Mouse (Mus musculus) liver, postnatal 0 days (tissue): ENCODE data around the gene Cdc14a. TPM values are rescaled to one million over a fixed set of nuclear protein-coding genes. Genes with fewer than 3 reads are reported as not detected.

Experiments used
- ATAC-seq: fragments of 200-750 bp; cut with Nextera tagmentation; 2 replicates; pipeline ENCODE4 v1.8.0; 2017; ENCODE audit warnings: mild to moderate bottlenecking, moderate library complexity
- DNase-seq: peaks from one replicate; pipeline ENCODE4 v3.0.0-alpha.2; 2016
- H3K27ac ChIP-seq: fragments of 300-500 bp; sonication (generic); 2 replicates; pipeline ENCODE4 v1.5.1; 2014; ENCODE audit warnings: antibody characterized with exemption, moderate library complexity, mild to moderate bottlenecking, low read depth
- H3K27me3 ChIP-seq: fragments of 300-500 bp; sonication (generic); 2 replicates; pipeline ENCODE4 v1.6.1; 2014; ENCODE audit warnings: low read length, control low read depth, mixed read lengths; ENCODE audit not compliant: insufficient read depth
- H3K36me3 ChIP-seq: fragments of 300-500 bp; sonication (generic); replicated peaks from 2 replicates; pipeline ENCODE4 v1.6.1; 2014; ENCODE audit warnings: mild to moderate bottlenecking, control low read depth, low read length, moderate library complexity, mixed read lengths; ENCODE audit not compliant: insufficient read depth
- H3K4me1 ChIP-seq: fragments of 300-500 bp; sonication (generic); 2 replicates; pipeline ENCODE4 v1.6.1; 2014; ENCODE audit warnings: antibody characterized with exemption, mild to moderate bottlenecking, control low read depth; ENCODE audit not compliant: insufficient read depth
- H3K4me2 ChIP-seq: fragments of 300-500 bp; sonication (generic); 2 replicates; pipeline ENCODE4 v1.6.1; 2014; ENCODE audit warnings: low read depth, mild to moderate bottlenecking, low read length, moderate library complexity, mixed read lengths
- H3K4me3 ChIP-seq: fragments of 300-500 bp; sonication (generic); 2 replicates; pipeline ENCODE4 v1.5.1; 2014; ENCODE audit warnings: low read depth, low read length
- H3K9ac ChIP-seq: fragments of 300-500 bp; sonication (generic); replicated peaks from 2 replicates; pipeline ENCODE4 v1.6.1; 2014; ENCODE audit warnings: mild to moderate bottlenecking, moderate library complexity
- H3K9me3 ChIP-seq: fragments of 300-500 bp; sonication (generic); 2 replicates; pipeline ENCODE4 v1.6.1; 2016; ENCODE audit warnings: mild to moderate bottlenecking, control low read depth, low read length, mixed read lengths
- CTCF ChIP-seq: sonication (generic); IDR thresholded peaks from 2 replicates; pipeline ENCODE4 v1.5.1; 2016; ENCODE audit warnings: antibody characterized with exemption, low read depth
- EP300 ChIP-seq: IDR thresholded peaks from 2 replicates; pipeline ENCODE4 v1.6.1; 2016; ENCODE audit warnings: antibody characterized with exemption, low read depth, mild to moderate bottlenecking
- WGBS: fragments of 180-500 bp; shearing (Covaris S2); extraction: QIAGEN DNeasy Blood & Tissue Kit; methylation state at CpG from one replicate; pipeline ENCODE4 v1.1.7; 2014; ENCODE audit not compliant: insufficient replicate concordance; 5-methylcytosine and 5-hydroxymethylcytosine counted together
- polyA plus RNA-seq: library from polyadenylated mRNA; unstranded; fragments of >200 nt; fragmentation: Nextera tagmentation; extraction: Ambion mirVana; gene quantifications from 2 replicates; pipeline ENCODE4 v1.2.1, GENCODE M21; 2015

Cdc14a gene
- polyA plus RNA-seq, 1 experiment from 2014 or later, result 1.5 TPM

DNA sequence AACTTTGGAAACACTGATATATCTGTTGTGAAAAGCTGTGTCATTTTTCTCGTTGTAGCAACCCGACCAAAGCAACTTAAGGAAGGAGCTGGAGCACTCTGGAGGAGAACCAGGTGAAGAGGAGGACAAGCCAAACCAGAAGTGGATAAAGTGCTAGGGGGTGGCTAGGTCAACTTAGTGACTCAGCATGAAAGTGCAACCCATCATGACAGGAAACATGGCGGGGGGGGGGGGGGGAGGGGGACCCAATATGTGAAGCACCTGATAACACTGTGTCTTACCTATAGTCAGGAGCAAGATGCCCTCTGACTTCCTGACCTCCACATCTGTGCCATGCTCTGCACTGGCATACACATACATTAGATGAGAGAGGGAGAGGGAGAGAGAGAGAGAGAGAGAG, 10.9 kb upstream of the Cdc14a start:
- Histone ChIP-seq H3K9ac (no peak overlapping the region), H3K4me2 (no peak overlapping the region), H3K4me1 (peaks cover 5% of the 10 kb centered on the region; the same call in 1 of the 2 replicates), H3K9me3 (no peaks in the 10 kb centered on the region), H3K27me3 (no peaks in the 10 kb centered on the region), H3K4me3 (no peak overlapping the region), H3K36me3 (no peaks in the 10 kb centered on the region), H3K27ac (no peak overlapping the region)
- WGBS, result 53% methylated on average over 2 of the region's 3 CpGs
- TF ChIP-seq CTCF (no peak), EP300 (no peak)
- DNase-seq (no peak), ATAC-seq (no peak)

GRCm38 (mm10) chr3:116425901-116426300, 2.1 kb upstream of the Cdc14a start:
- WGBS, result 89% methylated on average over 6 of the region's 6 CpGs
- TF ChIP-seq EP300, result no peak
- TF ChIP-seq CTCF, result no peak
- ATAC-seq (no peak), DNase-seq (no peak)
- Histone ChIP-seq H3K27ac (no peak overlapping the region), H3K4me1 (peaks cover 3% of the 10 kb centered on the region; the same call in 1 of the 2 replicates), H3K9me3 (no peaks in the 10 kb centered on the region), H3K4me3 (no peak overlapping the region), H3K27me3 (no peaks in the 10 kb centered on the region), H3K36me3 (no peaks in the 10 kb centered on the region), H3K9ac (no peak overlapping the region), H3K4me2 (no peak overlapping the region)

GRCm38 (mm10) chr3:116424973-116425284, 1.1 kb upstream of the Cdc14a start:
- H3K9ac ChIP-seq, result peak overlapping the region; percentile 86
- TF ChIP-seq EP300, result peak; percentile 35; the same call in 1 of the 2 replicates
- peak; percentile 85 for TF ChIP-seq CTCF
- no peaks in the 10 kb centered on the region for H3K9me3 ChIP-seq
- under 1% methylated on average over 11 of the region's 11 CpGs for whole genome bisulfite sequencing
- ATAC-seq (peak; percentile 65), DNase-seq (peak; percentile 82)
- no peaks in the 10 kb centered on the region for H3K36me3 ChIP-seq
- H3K27me3 ChIP-seq, result no peaks in the 10 kb centered on the region
- H3K4me3 ChIP-seq, result peak overlapping the region; percentile 95
- H3K4me2 ChIP-seq, result peak overlapping the region; percentile 96
- peaks cover 3% of the 10 kb centered on the region; the same call in 1 of the 2 replicates for H3K4me1 ChIP-seq
- H3K27ac ChIP-seq, result peak overlapping the region; percentile 89

DNA sequence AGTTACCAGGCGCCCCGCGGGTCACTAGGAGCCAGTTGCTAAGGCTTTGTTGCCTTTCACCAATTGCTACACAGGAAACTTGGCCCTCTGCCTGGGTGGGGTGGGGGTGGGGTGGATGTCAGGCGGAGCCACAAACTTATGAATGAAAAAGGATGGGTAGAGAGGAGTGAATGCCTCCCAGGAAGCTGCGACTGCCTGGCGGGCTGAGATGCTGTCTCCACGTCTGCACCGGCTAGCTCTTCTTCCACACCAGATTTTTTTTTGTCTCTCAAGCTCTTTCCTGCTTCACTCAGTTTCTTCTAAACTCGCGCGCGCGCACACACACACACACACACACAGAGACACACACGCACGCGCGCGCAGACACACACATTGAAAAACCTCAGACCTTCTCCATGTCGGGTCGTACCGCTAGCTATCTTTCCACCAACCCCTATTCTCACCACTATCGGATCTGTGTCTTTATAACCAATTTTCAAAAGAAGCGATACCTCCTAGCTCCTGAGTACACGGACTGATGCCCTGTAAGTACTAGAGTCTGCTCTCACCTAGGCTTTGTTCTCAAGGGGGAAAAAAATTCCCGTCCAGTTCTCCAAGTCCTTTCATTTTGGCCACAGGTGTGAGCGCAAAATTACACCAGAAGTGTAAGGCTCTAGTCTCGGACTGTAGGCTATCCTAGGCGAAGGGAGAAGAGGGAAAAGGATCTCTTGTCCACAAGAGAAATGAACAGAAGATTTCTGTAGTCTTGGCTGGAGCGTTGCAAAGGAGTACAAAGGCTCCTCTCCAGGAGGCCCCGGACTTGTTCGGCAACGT, 534 bp upstream of the Cdc14a start:
- H3K36me3 ChIP-seq, result no peaks in the 10 kb centered on the region
- peak overlapping the region; percentile 89 for H3K27ac ChIP-seq
- peak overlapping the region; percentile 86 for H3K9ac ChIP-seq
- peak overlapping the region; percentile 95 for H3K4me3 ChIP-seq
- WGBS, result under 1% methylated on average over 32 of the region's 32 CpGs
- no peaks in the 10 kb centered on the region for H3K9me3 ChIP-seq
- DNase-seq (no peak), ATAC-seq (peak; percentile 16)
- no peaks in the 10 kb centered on the region for H3K27me3 ChIP-seq
- H3K4me1 ChIP-seq, result peaks cover 3% of the 10 kb centered on the region; the same call in 1 of the 2 replicates
- no peak for TF ChIP-seq CTCF
- TF ChIP-seq EP300, result no peak
- H3K4me2 ChIP-seq, result peak overlapping the region; percentile 96

DNA sequence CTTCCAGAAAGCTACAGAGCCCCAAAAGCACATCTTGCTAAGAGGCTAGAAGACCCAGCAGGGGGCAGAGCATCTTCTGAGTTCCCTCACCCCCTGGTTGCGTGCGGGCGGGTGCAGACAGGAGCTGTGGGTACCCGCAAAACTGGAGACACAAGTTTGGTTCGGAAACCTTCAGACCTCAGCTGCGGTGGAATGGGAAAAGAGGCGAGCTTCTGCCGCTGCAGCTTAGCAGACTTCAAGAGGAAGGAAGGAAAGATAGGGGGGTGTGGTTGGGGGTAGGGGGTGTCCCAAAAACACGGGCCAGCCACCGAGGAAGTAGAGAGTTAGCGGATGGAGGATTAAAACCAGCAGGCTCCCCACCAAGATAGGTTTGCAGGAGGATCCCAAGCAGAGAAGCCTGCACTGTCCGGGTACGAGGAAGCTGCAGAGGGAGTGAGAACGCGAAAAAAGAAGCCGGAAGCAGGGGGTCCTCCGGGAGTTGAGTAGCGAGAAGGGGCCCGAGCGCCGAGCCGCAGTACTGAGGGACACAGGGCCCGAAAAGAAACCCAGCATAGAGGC, 958 bp downstream of the Cdc14a start:
- Histone ChIP-seq H3K4me1 (peaks cover 3% of the 10 kb centered on the region; the same call in 1 of the 2 replicates), H3K36me3 (no peaks in the 10 kb centered on the region), H3K9me3 (no peaks in the 10 kb centered on the region), H3K9ac (peak overlapping the region; percentile 86), H3K27me3 (no peaks in the 10 kb centered on the region), H3K4me3 (peak overlapping the region; percentile 95), H3K4me2 (peak overlapping the region; percentile 96), H3K27ac (peak overlapping the region; percentile 89)
- DNase-seq (peak; percentile 63), ATAC-seq (no peak)
- 1% methylated on average over 23 of the region's 23 CpGs for WGBS
- TF ChIP-seq CTCF (peak; percentile 69), EP300 (no peak)

- 75% methylated on average over 8 of the region's 8 CpGs for WGBS
- DNase-seq (no peak), ATAC-seq (no peak)
- H3K4me1 ChIP-seq, result peaks cover 3% of the 10 kb centered on the region; the same call in 1 of the 2 replicates
- no peak overlapping the region for H3K27ac ChIP-seq
- H3K9ac ChIP-seq, result no peak overlapping the region
- H3K4me3 ChIP-seq, result no peak overlapping the region
- H3K36me3 ChIP-seq, result no peaks in the 10 kb centered on the region
- TF ChIP-seq EP300 (no peak), CTCF (no peak)
- no peaks in the 10 kb centered on the region for H3K9me3 ChIP-seq
- H3K4me2 ChIP-seq, result peak overlapping the region; percentile 96
- no peaks in the 10 kb centered on the region for H3K27me3 ChIP-seq
These were observed 1.8 kb downstream of the Cdc14a start for GRCm38 (mm10) chr3:116422074-116422473.
